In the genomic region with DNA sequence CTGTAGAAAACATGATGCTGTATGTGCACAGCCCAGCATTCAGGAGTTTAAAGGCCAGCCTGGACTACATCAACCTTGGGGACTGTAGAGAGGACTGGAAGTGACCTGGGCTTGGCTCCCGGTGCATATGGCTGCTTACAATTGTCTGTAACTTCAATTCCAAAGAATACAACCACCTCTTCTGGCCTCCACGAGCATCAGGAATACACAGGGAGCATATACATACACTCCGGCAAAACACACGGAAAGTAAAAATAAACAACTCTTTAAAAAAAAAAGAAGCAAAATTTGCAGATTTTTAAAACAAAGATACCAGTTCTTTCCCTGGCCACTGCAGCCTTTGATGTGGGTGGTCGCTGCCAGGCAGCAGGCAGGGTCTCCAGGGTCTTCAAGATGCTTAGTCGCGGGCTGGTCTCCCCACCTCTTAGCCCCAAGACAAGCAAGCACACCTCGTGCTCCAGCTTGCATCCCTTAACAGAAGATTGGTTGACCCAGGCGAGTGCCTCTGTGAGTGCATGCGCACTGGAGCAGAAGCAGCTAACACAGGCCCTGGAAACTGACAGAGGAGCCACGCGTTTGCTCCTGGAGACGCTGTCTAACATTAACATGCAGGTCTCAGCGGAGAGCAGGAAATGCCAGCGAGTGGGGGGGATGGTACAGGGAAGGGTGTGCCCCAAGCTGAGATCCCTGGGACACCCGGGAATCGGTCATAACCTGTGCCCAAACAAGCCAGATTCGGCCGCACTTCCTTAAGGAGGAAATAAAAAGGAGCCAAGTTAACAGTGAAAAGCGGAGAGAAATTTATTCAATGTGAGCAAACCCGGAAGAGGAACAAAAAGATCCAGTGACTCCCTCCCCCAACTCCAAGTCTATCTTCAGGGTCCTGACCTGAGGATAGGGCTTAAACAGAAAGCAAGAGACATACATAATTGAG, we compare ENCODE assay signal across 8 mouse cellular contexts. TPM values are rescaled to one million over a fixed set of nuclear protein-coding genes. Genes with fewer than 3 reads are reported as not detected.
DNase-seq lines count a peak whose midpoint lies in the region; ATAC-seq lines count a peak whose summit lies in the region.

No protein-coding gene starts in this region.

- H3K4me1 ChIP-seq in brown adipose tissue, adult 24 weeks (ENCODE audit: control insufficient read depth, insufficient read depth, insufficient read length, low read length) = peaks cover 7% of the 10 kb centered on the region; the same call in 1 of the 2 replicates
- peaks cover 19% of the 10 kb centered on the region for H3K4me1 ChIP-seq in forebrain, embryonic 12.5 days
- H3K4me1 ChIP-seq in heart, embryonic 16.5 days (ENCODE audit: control insufficient read depth, insufficient read depth, low read length) = peaks cover 31% of the 10 kb centered on the region
- H3K4me1 ChIP-seq in liver, embryonic 13.5 days (replicated peaks) = peaks cover 38% of the 10 kb centered on the region
- H3K4me1 ChIP-seq in stomach, embryonic 15.5 days = peaks cover 16% of the 10 kb centered on the region

- H3K27me3 ChIP-seq in forebrain, embryonic 12.5 days = 0 out of 2 replicates have a peak, but pooled peaks cover 6% of the 10 kb centered on the region
- no peaks in the 10 kb centered on the region for H3K27me3 ChIP-seq in heart, embryonic 16.5 days (ENCODE audit: control insufficient read depth, insufficient read depth, low read length)
- no peaks in the 10 kb centered on the region for H3K27me3 ChIP-seq in liver, embryonic 13.5 days
- no peaks in the 10 kb centered on the region for H3K27me3 ChIP-seq in stomach, embryonic 15.5 days (replicated peaks)

- peak; percentile 88 for DNase-seq in kidney, postnatal 14 days
- peak; percentile 55 for DNase-seq in liver, embryonic 13.5 days
- peak; percentile 70 for DNase-seq in neural tube, embryonic 10.5 days (ENCODE audit: extremely low spot score, low spot score)

- H3K9ac ChIP-seq in forebrain, embryonic 12.5 days = peak overlapping the region; percentile 47
- peak overlapping the region; percentile 73 for H3K9ac ChIP-seq in heart, embryonic 16.5 days (ENCODE audit: low read length)
- peak overlapping the region; percentile 55 for H3K9ac ChIP-seq in liver, embryonic 13.5 days
- H3K9ac ChIP-seq in stomach, embryonic 15.5 days = peak overlapping the region; percentile 20; the same call in 1 of the 2 replicates

- 15% methylated on average over 21 of the region's 21 CpGs for WGBS in forebrain, embryonic 12.5 days
- 17% methylated on average over 21 of the region's 21 CpGs for WGBS in heart, embryonic 16.5 days
- WGBS in liver, embryonic 13.5 days (ENCODE audit: insufficient replicate concordance) = 16% methylated on average over 21 of the region's 21 CpGs
- WGBS in stomach, embryonic 15.5 days = 8% methylated on average over 21 of the region's 21 CpGs

- no peaks in the 10 kb centered on the region for H3K9me3 ChIP-seq in forebrain, embryonic 12.5 days
- H3K9me3 ChIP-seq in heart, embryonic 16.5 days (replicated peaks; ENCODE audit: control insufficient read depth, low read length) = no peaks in the 10 kb centered on the region
- H3K9me3 ChIP-seq in liver, embryonic 13.5 days (replicated peaks) = no peaks in the 10 kb centered on the region
- no peaks in the 10 kb centered on the region for H3K9me3 ChIP-seq in stomach, embryonic 15.5 days

- H3K4me3 ChIP-seq in brown adipose tissue, adult 24 weeks (ENCODE audit: insufficient read depth, low read depth, low read length) = peak overlapping the region; percentile 63
- peak overlapping the region; percentile 31 for H3K4me3 ChIP-seq in forebrain, embryonic 12.5 days (replicated peaks)
- H3K4me3 ChIP-seq in heart, embryonic 16.5 days (ENCODE audit: low read length) = peak overlapping the region; percentile 42
- H3K4me3 ChIP-seq in liver, embryonic 13.5 days (replicated peaks) = peak overlapping the region; percentile 46
- peak overlapping the region; percentile 33 for H3K4me3 ChIP-seq in stomach, embryonic 15.5 days (replicated peaks)

- H3K36me3 ChIP-seq in forebrain, embryonic 12.5 days (replicated peaks) = no peaks in the 10 kb centered on the region
- no peaks in the 10 kb centered on the region for H3K36me3 ChIP-seq in heart, embryonic 16.5 days (ENCODE audit: control insufficient read depth, insufficient read depth)
- no peaks in the 10 kb centered on the region for H3K36me3 ChIP-seq in liver, embryonic 13.5 days
- H3K36me3 ChIP-seq in stomach, embryonic 15.5 days = no peaks in the 10 kb centered on the region

- peak overlapping the region; percentile 55 for H3K4me2 ChIP-seq in forebrain, embryonic 12.5 days
- H3K4me2 ChIP-seq in heart, embryonic 16.5 days (ENCODE audit: low read depth, low read length) = peak overlapping the region; percentile 61
- H3K4me2 ChIP-seq in liver, embryonic 13.5 days = peak overlapping the region; percentile 62
- peak overlapping the region; percentile 57 for H3K4me2 ChIP-seq in stomach, embryonic 15.5 days

- H3K27ac ChIP-seq in brown adipose tissue, adult 24 weeks (replicated peaks; ENCODE audit: low read depth, low read length) = peak overlapping the region; percentile 94
- H3K27ac ChIP-seq in forebrain, embryonic 12.5 days = peak overlapping the region; percentile 73
- H3K27ac ChIP-seq in heart, embryonic 16.5 days (ENCODE audit: low read length) = peak overlapping the region; percentile 82
- H3K27ac ChIP-seq in liver, embryonic 13.5 days = peak overlapping the region; percentile 69
- H3K27ac ChIP-seq in stomach, embryonic 15.5 days = peak overlapping the region; percentile 87

- peak; percentile 88 for ATAC-seq in CD4-positive, CD25-positive, alpha-beta regulatory T cell, adult 4 months
- peak; percentile 85 for ATAC-seq in forebrain, embryonic 12.5 days (ENCODE audit: low FRiP score)
- peak; percentile 63 for ATAC-seq in heart, embryonic 16.5 days (replicated peaks; ENCODE audit: extremely low read depth, insufficient read depth, low FRiP score)
- peak; percentile 75 for ATAC-seq in liver, embryonic 13.5 days (ENCODE audit: low read depth)
- ATAC-seq in stomach, embryonic 15.5 days (ENCODE audit: insufficient read depth, low FRiP score, low read depth) = peak; percentile 85

RNA-seq across cellular contexts. Expression of a gene that starts 52.0 kb away (rescaled TPM):
- not detected for polyA plus RNA-seq in CD4-positive, CD25-positive, alpha-beta regulatory T cell, adult 4 months (2017; shearing (Covaris generic))
- not detected in 2 replicates for polyA plus RNA-seq in brown adipose tissue, adult 24 weeks (2012; ENCODE audit: insufficient read depth, insufficient read length, missing spikeins)
- 0.06 TPM in 1 of 2 replicates, not detected in the other for polyA plus RNA-seq in forebrain, embryonic 12.5 days (2016; fragmentation: Nextera tagmentation; extraction: Ambion mirVana)
- 0.22 and 0.35 TPM in 2 replicates for polyA plus RNA-seq in heart, embryonic 16.5 days (2015; fragmentation: Nextera tagmentation; extraction: Ambion mirVana)
- not detected in 2 replicates for polyA plus RNA-seq in liver, embryonic 13.5 days (2015; fragmentation: Nextera tagmentation; extraction: Ambion mirVana)
- polyA plus RNA-seq in stomach, embryonic 15.5 days (2015; fragmentation: Nextera tagmentation; extraction: Ambion mirVana) = 0.04 TPM in 1 of 2 replicates, not detected in the other

Comparison
In these comparisons a context has a peak if more than half of its experiments do, and no peak if none do; other contexts are left out.
1. Peak in every context shown above with its lines: DNase-seq, ATAC-seq, H3K4me3 ChIP-seq and H3K27ac ChIP-seq.
2. H3K9ac ChIP-seq: peak in every context shown above with its lines; median percentile 73 in heart, embryonic 16.5 days; 55 in liver, embryonic 13.5 days; 47 in forebrain, embryonic 12.5 days; 20 in stomach, embryonic 15.5 days.